Mouse (Mus musculus): Measurements from ENCODE around the gene Zfp964.
"Not testable (repeated sequence)": the region's sequence is repeated elsewhere in the genome, so short reads cannot be mapped to it uniquely, and the experiment has no call there.

Zfp964 gene

DNA sequence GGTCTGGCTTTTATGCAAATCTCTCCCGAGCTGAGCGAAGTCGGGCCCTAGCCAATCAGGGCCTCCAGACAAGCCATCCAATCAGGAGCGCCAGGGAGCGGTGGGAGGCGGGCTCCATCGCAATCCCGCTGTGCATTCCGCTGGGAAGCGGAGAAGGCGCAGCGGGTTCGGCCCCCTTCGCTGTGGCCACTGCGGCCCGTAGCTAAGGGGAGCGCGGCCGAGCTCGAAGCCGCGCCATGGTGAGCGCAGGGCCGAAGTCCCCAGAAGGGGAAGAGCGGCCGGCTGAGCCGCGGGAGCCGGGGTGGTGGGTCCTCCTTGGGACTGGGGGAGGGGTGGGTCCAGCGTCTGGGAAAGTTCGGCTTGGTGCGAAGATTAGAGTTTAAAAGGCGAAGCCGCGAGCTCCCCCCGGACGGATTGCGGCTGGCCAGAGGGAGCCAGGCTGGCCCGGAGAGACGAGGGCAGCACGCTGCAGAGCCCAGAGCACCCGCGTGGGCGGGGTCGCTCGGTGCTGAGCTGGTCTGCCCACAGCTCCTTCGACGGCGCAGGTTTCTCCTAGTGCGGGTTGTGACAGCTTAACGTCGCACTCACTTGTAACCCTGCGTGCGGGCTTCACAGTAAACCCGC lies at the start of gene Zfp964:
Gene Zfp964 (plus strand): TSS at position 122 of the 624 bp plus-strand sequence.
- peak; percentile 96 for DNase-seq (ENCODE audit: low read depth, low spot score)

DNA sequence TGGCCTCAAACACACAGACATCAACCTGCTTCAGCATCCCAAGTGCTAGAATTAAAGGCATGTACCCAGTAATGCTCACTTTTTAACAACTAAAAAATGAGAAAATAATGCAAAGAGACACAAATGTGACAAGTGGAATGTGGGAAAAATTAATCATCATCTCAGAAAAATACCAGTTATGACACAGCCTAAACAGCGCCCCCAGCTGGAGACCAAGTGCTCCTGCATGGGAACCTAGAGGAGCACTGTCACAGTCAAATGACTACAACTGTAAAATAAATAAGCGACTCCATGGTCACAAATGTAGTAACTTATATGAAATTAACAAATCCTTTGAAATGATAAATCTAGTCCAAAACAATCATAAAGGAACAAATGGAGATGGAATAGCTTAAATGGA lies 39.6 kb upstream of the Zfp964 start:
- no peak for DNase-seq (ENCODE audit: low read depth, low spot score)

DNA sequence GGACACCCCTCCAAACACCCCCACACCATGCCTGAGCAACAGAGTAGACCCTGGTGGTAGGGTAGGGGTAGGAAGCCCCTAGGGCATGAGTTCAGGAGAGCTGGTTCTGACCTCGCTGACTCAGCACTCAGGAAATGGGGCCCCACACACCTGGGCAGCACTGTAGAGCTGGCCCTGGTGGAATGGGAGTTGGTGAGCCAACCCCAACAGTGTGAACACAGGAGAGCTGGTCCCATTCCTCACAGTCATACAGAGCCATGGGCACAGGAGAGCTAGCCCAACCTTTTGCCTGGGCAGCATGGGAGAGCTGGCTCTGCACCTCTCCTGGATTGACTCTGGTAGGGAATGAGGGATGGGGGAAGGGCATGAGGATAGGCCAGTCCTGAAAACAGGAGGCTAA lies 36.2 kb upstream of the Zfp964 start:
- DNase-seq (ENCODE audit: low read depth, low spot score): no peak

DNA sequence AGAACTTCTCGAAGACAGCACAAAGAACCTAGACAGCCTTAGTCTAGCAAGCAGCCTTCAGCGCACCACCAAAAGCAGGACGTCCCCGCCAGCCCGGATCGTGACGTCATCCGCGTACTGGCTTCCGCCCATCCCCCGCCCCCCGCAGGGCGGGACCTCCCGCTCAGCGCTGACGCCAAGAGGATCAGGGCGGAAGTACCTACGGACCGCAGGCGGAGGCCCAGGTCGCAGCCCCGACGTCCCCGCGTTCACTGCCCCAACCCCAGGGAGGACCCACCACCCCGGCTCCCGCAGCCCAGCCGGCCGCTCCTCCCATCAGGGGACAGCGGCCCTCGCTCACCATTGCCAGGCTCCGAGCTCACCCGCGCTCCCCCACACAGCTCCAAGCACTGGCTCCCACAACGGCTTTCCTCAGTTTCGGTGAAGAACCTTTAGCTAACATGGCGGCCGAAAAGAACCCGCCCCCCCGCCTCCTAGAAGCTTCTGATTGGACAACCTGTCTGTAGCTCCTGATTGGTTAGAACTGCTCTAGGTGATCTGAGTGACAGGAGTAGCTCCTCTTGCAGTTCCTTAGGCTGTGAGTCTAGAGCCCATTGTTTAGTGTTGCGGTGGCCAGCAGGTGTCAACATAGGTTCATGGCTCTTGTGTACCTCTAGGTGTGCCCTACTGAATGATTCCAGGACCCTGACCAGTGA lies 29.0 kb upstream of the Zfp964 start, which contains the start of gene Zfp868:
Gene Zfp868 (minus strand): TSS at position 454 of the 695 bp plus-strand sequence.
- peak; percentile 100 for DNase-seq (ENCODE audit: low read depth, low spot score)

DNA sequence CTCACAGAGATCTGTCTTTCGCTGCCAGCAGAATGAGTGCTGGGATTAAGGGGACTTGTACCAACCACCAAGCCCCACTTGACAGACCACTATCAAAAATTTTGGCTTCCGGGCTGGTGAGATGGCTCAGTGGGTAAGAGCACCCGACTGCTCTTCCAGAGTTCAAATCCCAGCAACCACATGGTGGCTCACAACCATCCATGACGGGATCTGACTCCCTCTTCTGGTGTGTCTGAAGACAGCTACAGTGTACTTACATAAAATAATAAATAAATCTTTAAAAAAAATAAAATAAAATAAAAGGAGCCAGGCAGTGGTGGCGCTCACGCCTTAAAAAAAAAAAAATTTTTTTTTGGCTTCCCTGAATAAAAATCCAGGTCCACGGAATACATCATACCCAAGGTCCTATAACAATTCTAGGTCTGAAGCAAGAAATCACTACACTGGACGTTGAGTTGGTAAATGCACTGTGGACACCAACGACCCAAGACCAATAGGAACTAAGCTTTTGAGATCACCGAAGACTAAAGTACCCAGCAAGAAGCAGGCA lies 396 bp upstream of the Zfp964 start:
- DNase-seq (ENCODE audit: low read depth, low spot score): no peak

DNA sequence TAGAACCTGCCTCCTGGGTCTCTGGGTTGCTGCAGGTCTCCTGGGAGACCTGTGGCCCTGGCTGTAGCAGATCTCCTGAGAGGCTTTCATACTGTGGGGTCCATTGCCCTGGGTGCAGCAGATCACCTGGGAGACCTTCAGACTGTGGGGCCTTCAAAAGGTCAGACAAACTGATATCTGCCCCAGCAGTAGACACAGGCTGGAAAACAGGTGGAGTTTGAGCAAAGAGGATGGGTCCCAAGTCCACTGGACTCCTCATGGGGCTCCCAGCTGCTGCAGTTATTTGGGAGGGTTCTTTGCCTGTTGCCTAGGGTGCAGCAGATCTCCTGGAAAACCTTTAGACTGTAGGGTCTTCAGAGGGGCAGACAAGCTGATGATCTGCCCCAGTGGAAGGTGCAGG lies 7.0 kb downstream of the Zfp964 start:
- DNase-seq (ENCODE audit: low read depth, low spot score): peak; percentile 1

DNA sequence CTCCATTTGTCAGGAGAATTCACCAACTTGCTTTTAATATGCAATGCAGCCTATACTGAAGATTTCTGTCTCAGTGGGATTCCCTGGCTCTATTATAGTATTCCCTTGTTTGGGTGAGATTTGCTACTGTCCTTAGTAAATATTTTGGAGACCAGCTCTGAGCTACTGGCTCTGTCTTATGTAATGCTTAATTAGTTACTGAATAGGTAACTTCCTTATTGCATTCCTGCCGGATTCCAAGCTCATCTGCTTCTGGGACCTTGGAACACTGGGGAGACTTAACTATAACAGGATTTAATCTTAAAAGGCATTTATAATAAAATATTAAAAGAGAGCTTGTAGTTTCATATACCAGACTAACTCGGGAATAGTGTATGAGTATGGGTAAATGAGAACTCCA lies 10.8 kb downstream of the Zfp964 start:
- DNase-seq (ENCODE audit: low read depth, low spot score): peak; percentile 1

DNA sequence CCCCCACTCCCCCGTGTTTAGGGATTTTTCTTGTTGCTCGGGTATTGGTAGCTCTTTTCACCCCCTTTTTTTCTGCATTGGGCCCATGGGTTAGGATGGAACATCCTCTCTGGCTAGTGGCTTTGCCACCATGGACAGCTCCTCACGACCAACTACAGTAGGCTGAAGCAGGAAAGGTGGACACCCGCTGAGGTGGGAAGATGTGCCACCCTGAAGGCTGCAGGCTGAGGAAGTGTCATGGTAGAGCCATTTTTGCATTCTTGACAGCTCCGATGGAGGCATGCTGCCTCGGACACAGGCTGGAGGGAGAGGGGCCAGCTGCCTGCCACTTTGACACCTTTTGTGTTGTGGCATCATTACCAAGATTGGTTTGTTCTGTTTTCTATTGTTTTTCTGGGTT lies 47.5 kb downstream of the Zfp964 start:
- DNase-seq (ENCODE audit: low read depth, low spot score): peak; percentile 65

DNA sequence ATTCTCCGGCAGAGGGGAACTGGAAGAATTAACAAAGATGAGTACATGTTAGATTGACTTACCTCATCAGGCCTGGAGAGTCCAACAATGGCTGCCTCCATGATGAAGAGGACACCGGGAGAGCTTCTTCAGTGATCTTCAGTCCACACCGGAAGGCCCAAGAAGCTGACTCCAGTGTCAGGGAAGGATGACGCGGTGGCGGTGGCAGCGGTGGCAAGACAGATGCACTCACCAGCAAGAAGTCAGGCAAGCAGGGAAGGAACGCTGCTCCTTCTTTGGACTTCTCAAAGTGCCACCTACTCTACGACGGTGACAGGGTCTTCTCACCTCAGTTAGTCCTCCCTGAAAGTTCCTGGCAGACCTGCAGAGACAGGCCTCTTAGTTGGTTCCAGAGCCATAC lies 56.3 kb downstream of the Zfp964 start, which contains the start of gene Zfp869:
Gene Zfp869 (minus strand): TSS at position 101 of the 400 bp plus-strand sequence.
- not testable (repeated sequence) for DNase-seq (ENCODE audit: low read depth, low spot score)

DNA sequence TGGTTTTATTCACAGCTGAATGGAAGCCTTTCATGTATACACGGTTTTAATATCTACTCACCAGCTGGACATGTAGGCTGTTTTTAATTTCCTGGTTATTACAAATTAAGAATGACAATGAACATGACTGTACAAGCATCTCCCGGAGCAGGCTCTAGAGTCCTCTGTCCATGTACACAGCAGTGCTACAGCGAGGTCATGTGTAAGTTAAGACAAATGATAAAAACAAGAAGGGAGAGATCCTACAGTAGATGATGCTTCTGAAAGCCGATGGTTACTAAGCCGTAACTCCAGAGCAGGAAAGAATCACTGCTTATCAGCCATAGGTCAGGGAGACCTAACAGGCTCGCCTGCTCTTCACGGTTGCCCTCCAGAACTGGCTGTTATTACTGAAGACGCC lies 59.2 kb downstream of the Zfp964 start:
- no peak for DNase-seq (ENCODE audit: low read depth, low spot score)

DNA sequence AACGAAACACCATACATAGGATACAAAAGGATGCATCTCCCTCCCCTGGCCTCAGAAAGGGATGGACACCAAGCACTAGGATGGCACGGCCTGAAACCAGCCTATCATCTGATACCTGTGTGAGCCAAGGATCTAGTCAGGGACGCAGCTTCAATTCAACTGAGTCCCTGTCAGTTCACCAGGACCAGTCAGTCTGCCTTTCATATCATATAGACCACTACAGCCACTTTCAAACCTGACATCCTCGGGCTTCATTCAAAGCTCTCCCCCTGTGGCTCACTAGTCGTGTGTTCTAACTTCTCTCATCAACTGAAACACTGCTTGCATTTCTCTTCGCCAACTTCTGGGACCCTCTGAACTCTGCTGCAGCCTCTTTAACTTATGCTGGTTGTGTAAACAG lies 61.1 kb downstream of the Zfp964 start:
- no peak for DNase-seq (ENCODE audit: low read depth, low spot score)
